Mouse (Mus musculus) MEL-GATA-1-ER (cell line): ENCODE data around the gene Camk1d.
"Not testable (repeated sequence)": the region's sequence is repeated elsewhere in the genome, so short reads cannot be mapped to it uniquely, and the experiment has no call there.

ENCODE experiments used
- DNase-seq: peaks from one replicate; pipeline ENCODE4 v3.0.0-alpha.2; 2012; ENCODE audit warnings: low read depth; ENCODE audit errors: extremely low read depth

Gene Camk1d

GRCm38 (mm10) chr2:5614308-5614705, 100.0 kb downstream of the Camk1d start:
- no peak for DNase-seq

- DNase-seq = peak; percentile 79
Measured at GRCm38 (mm10) chr2:5613651-5614307, 100.5 kb downstream of the Camk1d start.

- DNase-seq = no peak
Measured at GRCm38 (mm10) chr2:5611601-5612000, 102.7 kb downstream of the Camk1d start.

- no peak for DNase-seq
Measured at GRCm38 (mm10) chr2:5610521-5610920, 103.8 kb downstream of the Camk1d start.

- DNase-seq = no peak
Measured at GRCm38 (mm10) chr2:5607920-5608841, 106.1 kb downstream of the Camk1d start.

GRCm38 (mm10) chr2:5605849-5606248, 108.5 kb downstream of the Camk1d start:
- no peak for DNase-seq

GRCm38 (mm10) chr2:5602044-5602443, 112.3 kb downstream of the Camk1d start:
- no peak for DNase-seq

GRCm38 (mm10) chr2:5601243-5601642, 113.1 kb downstream of the Camk1d start:
- not testable (repeated sequence) for DNase-seq

- no peak for DNase-seq
Measured at GRCm38 (mm10) chr2:5600183-5600962, 113.9 kb downstream of the Camk1d start.

GRCm38 (mm10) chr2:5599713-5600112, 114.6 kb downstream of the Camk1d start:
- no peak for DNase-seq

- DNase-seq = no peak
Measured at GRCm38 (mm10) chr2:5598533-5598932, 115.8 kb downstream of the Camk1d start.

- DNase-seq = no peak
Measured at GRCm38 (mm10) chr2:5596882-5597281, 117.4 kb downstream of the Camk1d start.

- DNase-seq = no peak
Measured at GRCm38 (mm10) chr2:5595356-5596191, 118.7 kb downstream of the Camk1d start.

- DNase-seq = peak; percentile 13
Measured at GRCm38 (mm10) chr2:5592461-5593136, 121.7 kb downstream of the Camk1d start.

- no peak for DNase-seq
Measured at GRCm38 (mm10) chr2:5590074-5590473, 124.2 kb downstream of the Camk1d start.

- DNase-seq = no peak
Measured at GRCm38 (mm10) chr2:5589163-5589562, 125.2 kb downstream of the Camk1d start.

GRCm38 (mm10) chr2:5588329-5588982, 125.9 kb downstream of the Camk1d start:
- DNase-seq = no peak

- no peak for DNase-seq
Measured at GRCm38 (mm10) chr2:5584318-5585027, 129.8 kb downstream of the Camk1d start.

- no peak for DNase-seq
Measured at GRCm38 (mm10) chr2:5579391-5579790, 134.9 kb downstream of the Camk1d start.
